Mouse (Mus musculus): ENCODE measurements around the gene Zbtb26.

GRCm38 (mm10) chr2:37488956-37489355 lies 46.0 kb upstream of the Zbtb26 start:
- no peak for TF ChIP-seq CTCF (IDR thresholded peaks at IDR 0.05; ENCODE audit: extremely low read depth, insufficient read depth, low read length)
- no peak for TF ChIP-seq POLR2A (IDR thresholded peaks at IDR 0.05; ENCODE audit: extremely low read depth, insufficient read depth, low read length)
